Mouse (Mus musculus): Measurements from ENCODE around the gene Vmn1r188.

DNA sequence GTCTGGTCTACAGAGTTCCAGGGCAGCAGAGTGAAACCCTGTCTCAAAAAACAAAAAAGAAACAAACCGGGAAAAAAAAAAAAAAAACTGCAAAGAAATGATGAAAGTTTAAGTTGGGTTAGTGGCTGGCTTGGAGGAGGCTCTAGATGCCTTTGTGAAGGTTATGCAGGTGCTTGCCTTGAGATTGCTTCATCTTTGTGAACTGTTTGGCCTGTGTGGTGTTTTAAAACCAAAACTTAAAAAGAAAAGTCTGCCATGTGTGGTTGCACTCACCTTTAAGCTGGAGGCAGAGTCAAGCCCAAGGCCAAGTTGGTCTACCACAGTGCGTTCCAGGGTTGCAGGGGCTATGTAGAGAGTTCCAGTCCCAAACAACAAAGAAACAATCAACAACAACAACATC, 35.2 kb upstream of the Vmn1r188 start:
- TF ChIP-seq CTCF (IDR thresholded peaks at IDR 0.05; ENCODE audit: low read depth) = no peak
- no peak for TF ChIP-seq EP300 (optimal IDR thresholded peaks at IDR 0.05)
